Mouse (Mus musculus) heart, embryonic 12.5 days (tissue): ENCODE results near the gene Cpne7. TPM values are rescaled to one million over a fixed set of nuclear protein-coding genes. Genes with fewer than 3 reads are reported as not detected.
A peak's percentile ranks its signal among the peaks of the same experiment; 100 is the strongest.

Experiments used
- ATAC-seq: fragments of 200-750 bp; cut with Nextera tagmentation; 2 replicates; pipeline ENCODE4 v1.8.0; 2017; ENCODE audit warnings: moderate TSS enrichment, moderate library complexity; ENCODE audit not compliant: insufficient number of reproducible peaks, low FRiP score
- H3K27ac ChIP-seq: fragments of 300-500 bp; sonication (generic); 2 replicates; pipeline ENCODE4 v1.5.1; 2016; ENCODE audit warnings: mild to moderate bottlenecking, moderate library complexity; ENCODE audit not compliant: poor library complexity, severe bottlenecking
- H3K27me3 ChIP-seq: fragments of 300-500 bp; sonication (generic); replicated peaks from 2 replicates; pipeline ENCODE4 v1.6.1; 2016; ENCODE audit warnings: mild to moderate bottlenecking, moderate library complexity
- H3K36me3 ChIP-seq: fragments of 300-500 bp; sonication (generic); 2 replicates; pipeline ENCODE4 v1.6.1; 2016; ENCODE audit warnings: mild to moderate bottlenecking, moderate library complexity
- H3K4me1 ChIP-seq: fragments of 300-500 bp; sonication (generic); replicated peaks from 2 replicates; pipeline ENCODE4 v1.6.1; 2016; ENCODE audit warnings: mild to moderate bottlenecking
- H3K4me2 ChIP-seq: fragments of 300-500 bp; sonication (generic); 2 replicates; pipeline ENCODE4 v1.6.1; 2016; ENCODE audit warnings: mild to moderate bottlenecking, moderate library complexity
- H3K4me3 ChIP-seq: fragments of 300-500 bp; sonication (generic); 2 replicates; pipeline ENCODE4 v1.5.1; 2016; ENCODE audit warnings: mild to moderate bottlenecking
- H3K9ac ChIP-seq: fragments of 300-500 bp; sonication (generic); 2 replicates; pipeline ENCODE4 v1.6.1; 2016; ENCODE audit warnings: mild to moderate bottlenecking, moderate library complexity
- H3K9me3 ChIP-seq: fragments of 300-500 bp; sonication (generic); replicated peaks from 2 replicates; pipeline ENCODE4 v1.6.1; 2016; ENCODE audit warnings: mild to moderate bottlenecking, moderate library complexity
- WGBS: fragments of 180-500 bp; shearing (Covaris S2); methylation state at CpG from one replicate; pipeline ENCODE4 v1.1.7; 2016; 5-methylcytosine and 5-hydroxymethylcytosine counted together
- polyA plus RNA-seq: library from polyadenylated mRNA; unstranded; fragments of >200 nt; fragmentation: Nextera tagmentation; extraction: Ambion mirVana; gene quantifications from 2 replicates; pipeline ENCODE4 v1.2.1, GENCODE M21; 2016

Gene Cpne7
- polyA plus RNA-seq, 1 experiment from 2014 or later: 0.24 TPM

DNA sequence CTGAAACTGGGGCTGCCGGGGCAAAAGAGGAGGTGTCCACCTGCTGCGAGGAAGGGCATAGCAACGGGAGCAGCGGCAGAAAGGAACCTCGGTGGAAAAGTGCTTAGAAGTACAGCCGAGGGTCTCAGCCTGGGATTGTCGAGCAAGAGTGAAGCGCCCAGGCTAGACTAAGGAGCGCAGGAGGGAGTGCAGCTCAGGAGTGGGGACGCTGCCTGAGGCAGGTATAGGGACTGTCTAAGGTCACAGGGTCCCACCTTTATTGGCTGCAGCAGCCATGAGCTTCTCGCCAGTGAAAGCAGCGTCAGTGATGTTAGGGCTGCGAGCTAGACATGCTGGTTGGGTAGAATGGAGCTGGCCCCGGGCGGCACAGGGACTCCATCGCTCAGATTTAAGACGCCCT, 570 bp downstream of the Cpne7 start:
- ATAC-seq: no peak
- H3K4me3 ChIP-seq: peak overlapping the region; percentile 50
- H3K27ac ChIP-seq: no peak overlapping the region
- H3K9ac ChIP-seq: peak overlapping the region; percentile 54; the same call in 1 of the 2 replicates
- no peaks in the 10 kb centered on the region for H3K36me3 ChIP-seq
- peak overlapping the region; percentile 82 for H3K4me2 ChIP-seq
- 4% methylated on average over 17 of the region's 17 CpGs for WGBS
- H3K4me1 ChIP-seq: peaks cover 26% of the 10 kb centered on the region
- H3K9me3 ChIP-seq: no peaks in the 10 kb centered on the region
- peaks cover 54% of the 10 kb centered on the region for H3K27me3 ChIP-seq

DNA sequence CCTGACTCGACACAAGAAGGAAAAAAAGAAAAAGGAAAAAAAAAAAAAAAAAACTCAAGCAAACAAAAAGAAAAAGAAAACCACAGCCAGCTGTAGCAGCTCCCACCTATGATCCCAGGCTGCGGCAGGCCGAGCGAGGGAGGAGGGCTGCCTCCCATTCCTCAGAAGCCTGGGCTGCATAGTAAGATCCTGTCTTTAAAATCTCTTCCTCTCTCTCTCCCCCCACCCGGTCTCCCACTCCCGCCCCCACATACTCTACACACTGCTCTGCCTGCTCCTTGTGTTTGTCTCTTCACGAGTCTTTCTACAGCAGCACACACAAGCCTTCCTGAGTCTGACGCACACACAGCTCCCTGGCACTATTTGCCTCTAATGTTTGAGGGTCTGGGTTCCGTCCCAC, 4.9 kb downstream of the Cpne7 start:
- Histone ChIP-seq H3K27me3 (peaks cover 73% of the 10 kb centered on the region), H3K9ac (no peak overlapping the region), H3K4me3 (no peak overlapping the region), H3K36me3 (no peaks in the 10 kb centered on the region), H3K4me2 (no peak overlapping the region), H3K9me3 (no peaks in the 10 kb centered on the region), H3K4me1 (peaks cover 25% of the 10 kb centered on the region), H3K27ac (no peak overlapping the region)
- no peak for ATAC-seq
- 60% methylated on average over 9 of the region's 9 CpGs for WGBS

DNA sequence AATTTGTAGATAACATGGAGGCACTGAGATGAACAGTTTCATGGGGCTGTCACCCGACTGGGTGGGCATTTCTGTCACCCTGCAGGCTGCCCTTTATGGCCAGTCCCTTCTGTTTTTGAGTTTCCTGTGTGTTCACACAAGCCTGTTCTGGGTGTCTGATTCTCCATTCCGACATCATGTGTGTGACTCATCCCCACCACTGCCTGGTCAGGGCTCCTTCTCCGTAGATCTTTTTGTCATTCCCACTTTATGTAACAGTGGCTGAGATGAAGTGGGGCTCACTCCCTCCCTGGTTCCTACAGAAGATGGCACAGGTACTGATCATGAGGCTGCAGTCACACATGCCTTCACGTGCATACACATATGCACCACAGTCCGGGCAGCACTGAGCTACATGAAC, 5.5 kb downstream of the Cpne7 start:
- Histone ChIP-seq H3K27me3 (peaks cover 72% of the 10 kb centered on the region), H3K9me3 (no peaks in the 10 kb centered on the region), H3K4me3 (no peak overlapping the region), H3K4me2 (no peak overlapping the region), H3K27ac (no peak overlapping the region), H3K36me3 (no peaks in the 10 kb centered on the region), H3K4me1 (peaks cover 18% of the 10 kb centered on the region), H3K9ac (no peak overlapping the region)
- WGBS: 75% methylated on average over 5 of the region's 5 CpGs
- ATAC-seq: no peak

DNA sequence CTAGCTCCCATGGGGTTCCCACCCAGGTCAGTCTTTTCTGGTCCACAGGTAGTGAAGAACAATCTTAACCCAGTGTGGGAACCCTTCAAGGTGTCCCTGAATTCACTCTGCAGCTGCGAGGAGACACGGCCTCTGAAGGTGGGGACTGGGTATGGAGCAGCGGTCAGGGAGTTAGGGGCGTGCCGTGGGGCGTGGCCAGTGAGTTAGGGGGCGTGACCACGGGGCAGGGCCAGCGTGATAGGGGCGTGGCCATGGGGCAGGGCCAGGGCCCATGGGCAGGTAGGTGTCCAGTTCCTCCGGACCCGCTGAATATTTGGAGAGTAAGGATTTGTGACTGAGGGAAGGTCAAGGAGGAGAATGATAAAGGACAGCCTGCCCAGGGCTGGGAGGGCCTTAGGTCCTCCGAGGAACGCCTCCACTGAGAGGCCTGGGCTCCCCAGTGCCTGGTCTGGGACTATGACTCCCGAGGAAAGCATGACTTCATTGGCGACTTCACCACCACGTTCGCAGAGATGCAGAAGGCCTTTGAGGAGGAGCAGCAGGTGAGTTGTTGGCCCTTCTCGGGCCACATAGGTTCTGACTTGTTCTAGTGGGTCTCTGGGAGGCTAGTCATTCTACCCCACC, 9.1 kb downstream of the Cpne7 start:
- H3K4me2 ChIP-seq: 0 out of 2 replicates have a peak overlapping the region, but pooled peaks have one; percentile 8
- no peaks in the 10 kb centered on the region for H3K36me3 ChIP-seq
- WGBS: 8% methylated on average over 19 of the region's 19 CpGs
- ATAC-seq: peak; percentile 51; the same call in 1 of the 2 replicates
- H3K4me3 ChIP-seq: no peak overlapping the region
- H3K9me3 ChIP-seq: no peaks in the 10 kb centered on the region
- peaks cover 64% of the 10 kb centered on the region for H3K27me3 ChIP-seq
- H3K27ac ChIP-seq: no peak overlapping the region
- H3K4me1 ChIP-seq: peaks cover 9% of the 10 kb centered on the region
- H3K9ac ChIP-seq: no peak overlapping the region

DNA sequence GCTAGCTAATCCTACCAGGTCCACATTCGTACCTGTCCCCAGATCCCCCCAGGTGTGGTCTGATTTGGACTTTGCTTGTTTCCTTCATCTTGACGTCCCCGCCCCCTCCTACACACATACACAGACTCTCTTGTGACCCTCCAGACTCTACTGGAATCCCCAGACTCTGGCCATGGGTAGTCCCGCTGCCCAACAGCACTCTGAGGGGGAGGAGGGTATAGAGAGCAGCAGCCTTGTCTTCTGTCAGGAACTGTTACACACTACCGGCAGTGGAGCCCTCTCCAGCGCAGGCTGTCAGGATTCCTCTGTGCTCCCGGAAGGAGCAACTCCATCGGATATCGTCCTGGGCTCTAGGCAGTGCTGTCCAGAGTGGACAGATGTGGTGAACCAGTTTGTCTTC, 13.9 kb downstream of the Cpne7 start:
- H3K27me3 ChIP-seq: peaks cover 34% of the 10 kb centered on the region
- peaks cover 7% of the 10 kb centered on the region for H3K4me1 ChIP-seq
- H3K4me3 ChIP-seq: no peak overlapping the region
- peak overlapping the region; percentile 18 for H3K4me2 ChIP-seq
- no peak overlapping the region for H3K9ac ChIP-seq
- no peak for ATAC-seq
- WGBS: 52% methylated on average over 9 of the region's 9 CpGs
- peaks cover 3% of the 10 kb centered on the region; the same call in 1 of the 2 replicates for H3K9me3 ChIP-seq
- H3K36me3 ChIP-seq: no peaks in the 10 kb centered on the region
- H3K27ac ChIP-seq: no peak overlapping the region

DNA sequence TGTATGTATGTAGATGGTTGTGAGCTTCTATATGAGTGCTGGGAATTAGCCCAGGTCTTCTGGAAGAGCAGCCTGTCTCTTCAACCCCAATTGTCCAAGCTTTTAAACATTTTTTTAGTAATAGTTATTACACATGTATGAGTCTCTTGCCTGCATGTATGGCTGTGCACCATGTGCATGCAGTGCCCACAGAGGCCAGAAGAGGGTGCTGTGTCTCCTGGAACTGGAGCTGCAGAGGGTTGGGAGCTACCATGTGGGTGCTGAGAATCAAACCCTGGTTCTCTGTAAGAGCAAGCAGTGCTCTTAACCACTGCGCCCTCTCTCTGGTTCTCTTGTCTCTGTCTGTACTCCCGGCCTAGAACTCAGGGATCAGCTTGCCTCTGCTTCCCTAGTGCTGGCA, 15.8 kb downstream of the Cpne7 start:
- H3K36me3 ChIP-seq: no peaks in the 10 kb centered on the region
- no peak overlapping the region for H3K27ac ChIP-seq
- no peak overlapping the region for H3K4me3 ChIP-seq
- H3K4me1 ChIP-seq: peaks cover 10% of the 10 kb centered on the region
- no peak overlapping the region for H3K9ac ChIP-seq
- peaks cover 16% of the 10 kb centered on the region for H3K27me3 ChIP-seq
- no peak overlapping the region for H3K4me2 ChIP-seq
- 100% methylated on average over 2 of the region's 2 CpGs for WGBS
- H3K9me3 ChIP-seq: peaks cover 3% of the 10 kb centered on the region; the same call in 1 of the 2 replicates
- no peak for ATAC-seq

DNA sequence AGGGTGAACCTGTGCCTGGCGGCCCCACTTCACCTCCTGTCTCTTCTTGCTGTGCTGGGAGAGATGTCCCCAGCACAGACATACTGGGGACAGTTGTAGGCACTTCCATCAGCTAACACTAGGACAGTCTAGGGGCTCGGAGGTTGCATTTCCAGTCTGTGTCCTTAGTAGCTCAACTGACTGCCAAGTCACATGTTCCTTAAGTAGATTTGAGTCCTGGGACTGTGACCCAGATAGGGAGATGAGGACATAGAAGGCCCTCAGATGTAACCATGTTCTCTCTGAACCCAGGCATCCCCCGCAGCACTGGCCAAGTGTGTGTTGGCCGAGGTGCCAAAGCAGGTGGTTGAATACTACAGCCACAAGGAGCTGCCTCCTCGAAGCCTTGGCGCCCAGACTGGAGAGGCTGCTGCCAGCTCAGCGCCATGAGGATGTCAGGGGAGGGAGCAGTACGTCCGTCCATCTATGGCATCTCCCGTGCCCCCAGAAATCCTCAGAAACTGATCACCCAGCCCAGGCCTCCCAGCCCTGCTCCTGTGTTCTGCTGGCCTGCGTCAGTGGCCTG, 17.1 kb downstream of the Cpne7 start:
- WGBS: 82% methylated on average over 11 of the region's 11 CpGs
- Histone ChIP-seq H3K9me3 (peaks cover 3% of the 10 kb centered on the region; the same call in 1 of the 2 replicates), H3K4me1 (peaks cover 14% of the 10 kb centered on the region), H3K36me3 (no peaks in the 10 kb centered on the region), H3K27ac (no peak overlapping the region), H3K4me2 (no peak overlapping the region), H3K9ac (no peak overlapping the region), H3K4me3 (no peak overlapping the region), H3K27me3 (peaks cover 9% of the 10 kb centered on the region)
- no peak for ATAC-seq

DNA sequence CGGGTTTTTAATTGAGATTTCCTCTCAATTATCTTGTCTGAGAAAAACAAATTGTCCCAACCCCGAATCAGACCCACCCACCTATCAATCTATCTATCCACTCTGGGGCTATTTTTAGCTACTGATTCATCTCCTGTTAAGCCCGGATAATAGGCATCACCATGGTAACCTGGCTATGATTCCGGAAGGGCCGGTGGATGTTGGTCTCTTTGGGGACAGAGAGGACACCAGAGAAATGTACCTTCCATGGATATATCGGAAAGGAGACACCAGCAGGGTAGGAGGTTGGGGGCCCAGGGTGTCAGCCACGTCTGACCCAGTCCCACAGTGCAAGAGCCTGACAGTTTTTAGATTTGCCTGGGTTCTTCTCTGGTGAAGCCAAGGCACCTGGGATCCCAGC, 18.2 kb downstream of the Cpne7 start:
- WGBS: 37% methylated on average over 7 of the region's 7 CpGs
- H3K4me1 ChIP-seq: peaks cover 14% of the 10 kb centered on the region
- H3K9me3 ChIP-seq: peaks cover 3% of the 10 kb centered on the region; the same call in 1 of the 2 replicates
- peaks cover 3% of the 10 kb centered on the region; the same call in 1 of the 2 replicates for H3K27me3 ChIP-seq
- no peak overlapping the region for H3K27ac ChIP-seq
- ATAC-seq: no peak
- no peak overlapping the region for H3K4me2 ChIP-seq
- H3K9ac ChIP-seq: 0 out of 2 replicates have a peak overlapping the region, but pooled peaks have one; percentile 12
- H3K36me3 ChIP-seq: no peaks in the 10 kb centered on the region
- no peak overlapping the region for H3K4me3 ChIP-seq

DNA sequence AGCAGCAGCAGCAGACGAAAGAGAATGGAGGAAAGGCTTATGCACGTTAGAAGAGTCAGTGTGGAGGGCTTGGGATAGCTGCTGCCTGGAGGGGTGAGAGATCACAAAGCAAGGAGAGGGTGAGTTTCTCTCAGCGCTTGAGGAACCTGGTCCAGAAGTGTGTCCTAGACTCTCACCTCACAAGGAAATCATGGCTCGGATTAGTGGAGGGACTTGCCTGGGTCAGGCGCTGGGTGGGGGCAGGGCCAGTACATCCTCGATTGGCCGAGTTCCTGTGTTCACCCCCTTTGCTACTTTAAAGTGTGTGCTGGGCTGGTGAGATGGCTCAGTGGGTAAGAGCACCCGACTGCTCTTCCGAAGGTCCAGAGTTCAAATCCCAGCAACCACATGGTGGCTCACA, 18.6 kb downstream of the Cpne7 start:
- Histone ChIP-seq H3K27me3 (peaks cover 3% of the 10 kb centered on the region; the same call in 1 of the 2 replicates), H3K4me2 (no peak overlapping the region), H3K9ac (0 out of 2 replicates have a peak overlapping the region, but pooled peaks have one; percentile 12), H3K4me3 (no peak overlapping the region), H3K9me3 (peaks cover 3% of the 10 kb centered on the region; the same call in 1 of the 2 replicates), H3K36me3 (no peaks in the 10 kb centered on the region), H3K4me1 (peaks cover 14% of the 10 kb centered on the region), H3K27ac (no peak overlapping the region)
- 47% methylated on average over 9 of the region's 9 CpGs for WGBS
- ATAC-seq: no peak

DNA sequence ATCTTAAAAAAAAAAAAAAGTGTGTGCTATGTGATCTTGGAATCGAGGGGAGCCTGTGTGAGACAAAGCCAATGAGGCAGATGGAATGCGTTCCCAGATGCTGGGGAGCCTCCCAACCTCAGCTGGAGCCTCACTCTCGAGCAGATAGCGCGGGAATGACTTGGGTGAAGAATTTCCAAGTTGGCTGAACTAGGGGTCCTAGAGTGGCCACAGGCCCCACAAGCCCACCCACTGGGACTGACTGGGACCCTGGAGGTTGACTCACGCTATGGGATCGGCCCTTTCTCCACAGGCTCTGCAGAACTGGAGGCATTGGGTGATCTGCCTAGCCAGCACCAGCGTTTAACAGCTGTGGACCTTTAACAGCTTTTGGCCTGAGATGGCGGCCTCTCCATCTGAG, 19.1 kb downstream of the Cpne7 start:
- no peak overlapping the region for H3K27ac ChIP-seq
- ATAC-seq: no peak
- 0 out of 2 replicates have a peak, but pooled peaks cover 3% of the 10 kb centered on the region for H3K27me3 ChIP-seq
- no peak overlapping the region for H3K4me2 ChIP-seq
- peaks cover 3% of the 10 kb centered on the region; the same call in 1 of the 2 replicates for H3K9me3 ChIP-seq
- H3K9ac ChIP-seq: no peak overlapping the region
- no peaks in the 10 kb centered on the region for H3K36me3 ChIP-seq
- WGBS: 67% methylated on average over 9 of the region's 9 CpGs
- peaks cover 14% of the 10 kb centered on the region for H3K4me1 ChIP-seq
- no peak overlapping the region for H3K4me3 ChIP-seq

DNA sequence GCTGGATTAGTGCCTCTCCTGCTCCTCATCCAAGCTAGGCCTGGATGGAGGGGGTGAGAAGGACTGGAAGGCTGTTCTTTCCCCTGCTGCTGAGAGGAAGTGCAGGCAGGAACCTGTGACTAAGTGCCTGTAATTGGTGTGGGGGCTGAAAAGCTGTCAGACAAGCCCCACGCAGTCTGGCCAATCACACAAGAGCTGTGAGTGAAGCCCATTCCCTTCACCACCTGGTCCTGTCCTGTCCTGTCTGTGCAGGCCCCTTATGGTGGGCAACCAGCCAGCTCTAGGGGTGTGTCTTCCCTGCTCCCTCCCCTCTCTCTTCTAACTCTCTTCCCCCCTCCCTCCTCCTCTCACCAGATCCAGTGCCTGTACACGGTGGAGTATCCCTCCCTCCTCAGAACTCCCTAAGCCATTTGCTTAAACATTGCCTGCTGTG, 20.5 kb downstream of the Cpne7 start:
- H3K4me2 ChIP-seq: no peak overlapping the region
- H3K4me3 ChIP-seq: no peak overlapping the region
- H3K9ac ChIP-seq: peak overlapping the region; percentile 33
- 6% methylated on average over 2 of the region's 2 CpGs for WGBS
- peaks cover 3% of the 10 kb centered on the region; the same call in 1 of the 2 replicates for H3K9me3 ChIP-seq
- H3K4me1 ChIP-seq: peaks cover 14% of the 10 kb centered on the region
- ATAC-seq: peak; percentile 87
- H3K27ac ChIP-seq: peak overlapping the region; percentile 78
- H3K36me3 ChIP-seq: no peaks in the 10 kb centered on the region
- 0 out of 2 replicates have a peak, but pooled peaks cover 3% of the 10 kb centered on the region for H3K27me3 ChIP-seq
